Mouse (Mus musculus): ENCODE data around the gene Ern1. TPM values are rescaled to one million over a fixed set of nuclear protein-coding genes. Genes with fewer than 3 reads are reported as not detected.

Gene Ern1
- polyA plus RNA-seq, 1 experiment from 2014 or later, result 5.4 TPM

GRCm38 (mm10) chr11:106366316-106366715 is 121.3 kb downstream of the Ern1 start:
- no peak overlapping the region for H3K27ac ChIP-seq (ENCODE audit: low read length)
- no peak overlapping the region for H3K4me3 ChIP-seq (ENCODE audit: low read depth, low read length)
- no peak overlapping the region for H3K4me2 ChIP-seq (replicated peaks; ENCODE audit: low read depth, low read length)
- no peaks in the 10 kb centered on the region for H3K9me3 ChIP-seq (ENCODE audit: low read length)
- H3K36me3 ChIP-seq (ENCODE audit: insufficient read depth, low read length), result no peaks in the 10 kb centered on the region
- peaks cover 13% of the 10 kb centered on the region for H3K4me1 ChIP-seq (ENCODE audit: insufficient read depth, low read depth, low read length)
- no peaks in the 10 kb centered on the region for H3K27me3 ChIP-seq (replicated peaks; ENCODE audit: insufficient read depth, low read length)
- DNase-seq (ENCODE audit: low spot score), result peak; percentile 87
- WGBS, result 5% methylated on average over 3 of the region's 3 CpGs
- no peak overlapping the region for H3K9ac ChIP-seq (replicated peaks; ENCODE audit: low read depth)
- peak; percentile 96 for TF ChIP-seq CTCF (IDR thresholded peaks at IDR 0.05)
- TF ChIP-seq EP300 (IDR thresholded peaks at IDR 0.05), result no peak
- ATAC-seq, result peak; percentile 59

- ATAC-seq, result no peak
- Histone ChIP-seq H3K4me2 (replicated peaks; ENCODE audit: low read depth, low read length) (peak within 1 kb of the TSS; percentile 28; the same call in 1 of the 2 replicates), H3K4me1 (ENCODE audit: insufficient read depth, low read depth, low read length) (peaks cover 13% of the 10 kb centered on the region), H3K27ac (ENCODE audit: low read length) (peak within 1 kb of the TSS; percentile 54), H3K9ac (replicated peaks; ENCODE audit: low read depth) (no peak within 1 kb of the TSS), H3K36me3 (ENCODE audit: insufficient read depth, low read length) (no peaks in the 10 kb centered on the region), H3K4me3 (ENCODE audit: low read depth, low read length) (no peak within 1 kb of the TSS), H3K27me3 (replicated peaks; ENCODE audit: insufficient read depth, low read length) (no peaks in the 10 kb centered on the region), H3K9me3 (ENCODE audit: low read length) (no peaks in the 10 kb centered on the region)
- DNase-seq (ENCODE audit: low spot score), result no peak
- TF ChIP-seq CTCF (IDR thresholded peaks at IDR 0.05), result no peak
- TF ChIP-seq EP300 (IDR thresholded peaks at IDR 0.05), result no peak
- WGBS, result 48% methylated on average over 10 of the region's 10 CpGs
Measured at GRCm38 (mm10) chr11:106365366-106365765, 122.3 kb downstream of the Ern1 start, which contains the start of gene Prr29. Gene Prr29, plus strand, starts transcription at chr11:106365472.

DNA sequence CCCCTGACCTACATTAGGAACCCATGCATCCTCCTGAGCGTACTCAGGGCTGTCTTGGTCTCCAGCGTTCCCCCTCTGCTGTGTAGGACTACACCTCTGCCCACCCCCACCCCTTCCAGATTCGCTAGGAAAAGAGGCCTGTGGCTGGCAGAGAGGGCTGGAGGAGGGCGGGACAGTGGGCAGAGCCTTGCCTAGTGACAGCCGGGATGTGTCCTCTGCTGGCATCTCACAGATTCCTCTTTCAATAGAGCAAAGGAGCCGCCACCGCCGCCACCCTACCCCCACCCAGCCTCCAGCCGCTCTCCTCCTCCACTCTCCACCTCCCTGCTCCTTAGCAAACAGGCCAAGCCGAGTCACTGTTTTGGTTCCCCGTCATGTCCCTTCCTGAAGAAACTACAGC is 122.9 kb downstream of the Ern1 start:
- TF ChIP-seq CTCF (IDR thresholded peaks at IDR 0.05) (no peak), EP300 (IDR thresholded peaks at IDR 0.05) (no peak)
- Histone ChIP-seq H3K36me3 (ENCODE audit: insufficient read depth, low read length) (no peaks in the 10 kb centered on the region), H3K4me1 (ENCODE audit: insufficient read depth, low read depth, low read length) (peaks cover 13% of the 10 kb centered on the region), H3K4me3 (ENCODE audit: low read depth, low read length) (no peak overlapping the region), H3K4me2 (replicated peaks; ENCODE audit: low read depth, low read length) (peak overlapping the region; percentile 28; the same call in 1 of the 2 replicates), H3K9me3 (ENCODE audit: low read length) (no peaks in the 10 kb centered on the region), H3K27me3 (replicated peaks; ENCODE audit: insufficient read depth, low read length) (no peaks in the 10 kb centered on the region), H3K27ac (ENCODE audit: low read length) (peak overlapping the region; percentile 54), H3K9ac (replicated peaks; ENCODE audit: low read depth) (no peak overlapping the region)
- ATAC-seq (peak; percentile 81), DNase-seq (ENCODE audit: low spot score) (peak; percentile 71)
- WGBS, result 6% methylated on average over 8 of the region's 11 CpGs

DNA sequence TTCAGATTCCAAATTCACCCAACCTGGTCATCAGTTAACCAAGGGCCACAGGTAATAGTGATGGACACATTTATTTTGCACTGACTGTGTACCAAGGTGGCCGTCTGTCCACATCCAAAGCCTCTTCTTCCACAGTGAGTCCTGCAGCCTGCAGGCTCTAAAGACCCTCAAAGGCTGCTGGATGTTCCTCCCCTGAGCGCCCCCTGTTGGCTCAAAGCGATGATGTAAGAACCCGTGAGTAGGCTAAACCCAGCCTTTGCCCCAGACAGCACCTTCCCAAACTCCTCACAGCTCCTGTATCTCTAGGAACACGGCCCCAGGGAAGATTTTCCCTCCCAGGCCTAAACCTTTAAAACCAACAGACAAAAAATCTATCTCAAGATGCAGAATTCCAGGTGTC is 128.3 kb downstream of the Ern1 start:
- TF ChIP-seq EP300 (IDR thresholded peaks at IDR 0.05) (no peak), CTCF (IDR thresholded peaks at IDR 0.05) (peak; percentile 58)
- Histone ChIP-seq H3K4me2 (replicated peaks; ENCODE audit: low read depth, low read length) (no peak overlapping the region), H3K27me3 (replicated peaks; ENCODE audit: insufficient read depth, low read length) (no peaks in the 10 kb centered on the region), H3K36me3 (ENCODE audit: insufficient read depth, low read length) (no peaks in the 10 kb centered on the region), H3K4me3 (ENCODE audit: low read depth, low read length) (no peak overlapping the region), H3K9me3 (ENCODE audit: low read length) (no peaks in the 10 kb centered on the region), H3K27ac (ENCODE audit: low read length) (no peak overlapping the region), H3K9ac (replicated peaks; ENCODE audit: low read depth) (no peak overlapping the region), H3K4me1 (ENCODE audit: insufficient read depth, low read depth, low read length) (no peaks in the 10 kb centered on the region)
- ATAC-seq (no peak), DNase-seq (ENCODE audit: low spot score) (no peak)
- 32% methylated on average over 5 of the region's 5 CpGs for WGBS

- 42% methylated on average over 19 of the region's 19 CpGs for WGBS
- Histone ChIP-seq H3K27ac (ENCODE audit: low read length) (no peak overlapping the region), H3K4me3 (ENCODE audit: low read depth, low read length) (no peak overlapping the region), H3K36me3 (ENCODE audit: insufficient read depth, low read length) (no peaks in the 10 kb centered on the region), H3K4me2 (replicated peaks; ENCODE audit: low read depth, low read length) (no peak overlapping the region), H3K9me3 (ENCODE audit: low read length) (no peaks in the 10 kb centered on the region), H3K9ac (replicated peaks; ENCODE audit: low read depth) (no peak overlapping the region), H3K27me3 (replicated peaks; ENCODE audit: insufficient read depth, low read length) (no peaks in the 10 kb centered on the region), H3K4me1 (ENCODE audit: insufficient read depth, low read depth, low read length) (no peaks in the 10 kb centered on the region)
- TF ChIP-seq EP300 (IDR thresholded peaks at IDR 0.05), result no peak
- TF ChIP-seq CTCF (IDR thresholded peaks at IDR 0.05), result no peak
- DNase-seq (ENCODE audit: low spot score), result peak; percentile 12
- peak; percentile 71 for ATAC-seq
Measured at GRCm38 (mm10) chr11:106355382-106356128, 132.1 kb downstream of the Ern1 start.

DNA sequence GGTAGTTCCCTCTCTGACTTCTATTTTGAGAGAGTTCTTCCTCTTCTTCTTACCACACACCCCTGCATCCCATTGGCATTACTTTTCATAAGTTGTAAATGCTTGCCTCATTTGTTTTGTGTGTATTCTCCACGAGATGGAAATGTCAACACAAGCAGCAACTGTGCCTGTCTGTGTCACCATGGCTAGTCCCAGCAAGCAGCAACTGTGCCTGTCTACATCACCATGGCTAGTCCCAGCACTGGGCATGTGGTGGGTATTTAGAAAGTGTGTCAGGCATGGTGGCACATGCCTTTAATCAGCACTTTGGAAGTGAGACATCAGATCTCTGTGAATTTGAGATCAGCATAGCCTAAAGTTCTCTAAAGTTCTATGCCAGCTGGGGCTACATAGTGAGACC is 133.5 kb downstream of the Ern1 start:
- Histone ChIP-seq H3K9me3 (ENCODE audit: low read length) (no peaks in the 10 kb centered on the region), H3K27ac (ENCODE audit: low read length) (no peak overlapping the region), H3K4me2 (replicated peaks; ENCODE audit: low read depth, low read length) (no peak overlapping the region), H3K27me3 (replicated peaks; ENCODE audit: insufficient read depth, low read length) (no peaks in the 10 kb centered on the region), H3K36me3 (ENCODE audit: insufficient read depth, low read length) (no peaks in the 10 kb centered on the region), H3K9ac (replicated peaks; ENCODE audit: low read depth) (no peak overlapping the region), H3K4me1 (ENCODE audit: insufficient read depth, low read depth, low read length) (no peaks in the 10 kb centered on the region), H3K4me3 (ENCODE audit: low read depth, low read length) (no peak overlapping the region)
- no peak for ATAC-seq
- TF ChIP-seq CTCF (IDR thresholded peaks at IDR 0.05) (no peak), EP300 (IDR thresholded peaks at IDR 0.05) (no peak)
- no peak for DNase-seq (ENCODE audit: low spot score)
- 21% methylated on average over 1 of the region's 1 CpGs for WGBS
